In genomic region chr4:138429778-138430177, GRCm38 (mm10) we compare ENCODE assay signal across 8 mouse cellular contexts. TPM values are rescaled to one million over a fixed set of nuclear protein-coding genes. Genes with fewer than 3 reads are reported as not detected.
DNase-seq lines count a peak whose midpoint lies in the region; ATAC-seq and TF ChIP-seq lines count a peak whose summit lies in the region.
"Had no signal": no experiment of that assay in that cellular context is flagged by ENCODE, and none has a peak within 500 bp of the region (broad histone marks: within the 10 kb centered on the region; RNA-seq: fewer than 3 reads in every experiment).

No protein-coding gene starts in this region.

- WGBS in kidney, embryonic 14.5 days, result 38% methylated on average over 3 of the region's 3 CpGs

- DNase-seq in kidney, adult 18-20 months, result peak; percentile 51
- DNase-seq in 416B (ENCODE audit: low read depth), result peak; percentile 77
- DNase-seq in kidney, postnatal 36 days, result peak; percentile 34 to 79
- DNase-seq in frontal cortex, postnatal 25 days (ENCODE audit: low spot score in 2 of 2), result no peak
- DNase-seq in cerebellum, adult 18-20 months, result no peak

- peak; percentile 77 for TF ChIP-seq CTCF in E14TG2a.4 (conservative IDR thresholded peaks at IDR 0.05; ENCODE audit: low read length)

- no peaks in the 10 kb centered on the region for H3K36me3 ChIP-seq in kidney, embryonic 14.5 days (ENCODE audit: control insufficient read depth, insufficient read depth, low read length)
- no peaks in the 10 kb centered on the region for H3K36me3 ChIP-seq in E14TG2a.4 (ENCODE audit: insufficient read depth, low read length)
- H3K36me3 ChIP-seq: embryonic facial prominence, embryonic 13.5 days had no signal

- no peak overlapping the region for H3K9ac ChIP-seq in kidney, embryonic 14.5 days (ENCODE audit: low read depth, low read length)
- H3K9ac ChIP-seq: embryonic facial prominence, embryonic 13.5 days had no signal

- H3K4me3 ChIP-seq in kidney, embryonic 14.5 days (ENCODE audit: low read length), result no peak overlapping the region
- H3K4me3 ChIP-seq in E14TG2a.4 (replicated peaks; ENCODE audit: low read length), result no peak overlapping the region
- H3K4me3 ChIP-seq: embryonic facial prominence, embryonic 13.5 days had no signal

- no peak overlapping the region for H3K4me2 ChIP-seq in kidney, embryonic 14.5 days (replicated peaks; ENCODE audit: low read depth, low read length)
- H3K4me2 ChIP-seq: embryonic facial prominence, embryonic 13.5 days had no signal

- no peaks in the 10 kb centered on the region for H3K4me1 ChIP-seq in kidney, embryonic 14.5 days (ENCODE audit: control insufficient read depth, insufficient read depth, low read length)
- H3K4me1 ChIP-seq in E14TG2a.4 (replicated peaks; ENCODE audit: low read depth, low read length), result peaks cover 20% of the 10 kb centered on the region
- H3K4me1 ChIP-seq: embryonic facial prominence, embryonic 13.5 days had no signal

- H3K27me3 ChIP-seq in kidney, embryonic 14.5 days (ENCODE audit: control insufficient read depth, insufficient read depth, low read length), result no peaks in the 10 kb centered on the region; the same call in 1 of the 2 replicates
- peaks cover 10% of the 10 kb centered on the region for H3K27me3 ChIP-seq in E14TG2a.4 (ENCODE audit: insufficient read depth, low read length)
- H3K27me3 ChIP-seq: embryonic facial prominence, embryonic 13.5 days had no signal

- ATAC-seq in kidney, embryonic 14.5 days (ENCODE audit: low FRiP score, low TSS enrichment), result no peak

- H3K9me3 ChIP-seq in kidney, embryonic 14.5 days (ENCODE audit: control insufficient read depth, low read length), result no peaks in the 10 kb centered on the region
- no peaks in the 10 kb centered on the region for H3K9me3 ChIP-seq in E14TG2a.4 (ENCODE audit: low read length)
- H3K9me3 ChIP-seq: embryonic facial prominence, embryonic 13.5 days had no signal

- H3K27ac ChIP-seq in kidney, embryonic 14.5 days (ENCODE audit: low read depth, low read length), result no peak overlapping the region
- H3K27ac ChIP-seq: embryonic facial prominence, embryonic 13.5 days had no signal

RNA-seq across cellular contexts. Expression of gene Mul1, which starts 4.7 kb away (rescaled TPM):
- polyA plus RNA-seq in kidney, embryonic 14.5 days (2014; fragmentation: Nextera tagmentation; extraction: Ambion mirVana), result 16.7 and 16.9 TPM in 2 replicates

RNA-seq across cellular contexts. Expression of gene Camk2n1, which starts 24.3 kb away (rescaled TPM):
- 7.4 and 10.1 TPM in 2 replicates for polyA plus RNA-seq in kidney, embryonic 14.5 days (2014; fragmentation: Nextera tagmentation; extraction: Ambion mirVana)

RNA-seq across cellular contexts. Expression of gene Fam43b, which starts 33.5 kb away (rescaled TPM):
- polyA plus RNA-seq in kidney, embryonic 14.5 days (2014; fragmentation: Nextera tagmentation; extraction: Ambion mirVana), result not detected in 2 replicates

Comparison
In these comparisons a context has a peak if more than half of its experiments do, and no peak if none do; other contexts are left out.
1. DNase-seq: peak in kidney, adult 18-20 months (single experiment), 416B (single experiment) and kidney, postnatal 36 days (2 of 2); none in frontal cortex, postnatal 25 days (0 of 2) and cerebellum, adult 18-20 months (0 of 2).